In genomic region chr14:32309876-32310275, GRCm38 (mm10) we compare ENCODE assay signal across 8 mouse cellular contexts. TPM values are rescaled to one million over a fixed set of nuclear protein-coding genes. Genes with fewer than 3 reads are reported as not detected.
A peak's percentile ranks its signal among the peaks of the same experiment; 100 is the strongest.
DNase-seq lines count a peak whose midpoint lies in the region; ATAC-seq and TF ChIP-seq lines count a peak whose summit lies in the region.

No protein-coding gene starts in this region.

- H3K36me3 ChIP-seq in heart, postnatal 0 days (replicated peaks; ENCODE audit: control insufficient read depth, insufficient read depth, low read length): no peaks in the 10 kb centered on the region
- H3K36me3 ChIP-seq in lung, embryonic 14.5 days (ENCODE audit: insufficient read depth): no peaks in the 10 kb centered on the region

- DNase-seq in gastrocnemius, adult 18-20 months (ENCODE audit: low spot score): peak; percentile 11
- no peak for DNase-seq in gastrocnemius, postnatal 25 days
- DNase-seq in Patski (ENCODE audit: low read depth, low spot score): no peak
- DNase-seq in cerebellum, postnatal 14 days: peak; percentile 92 to 96
- no peak for DNase-seq in heart, postnatal 0 days (ENCODE audit: low spot score)
- DNase-seq in kidney, postnatal 36 days: peak; percentile 30 to 81
- peak; percentile 62 for DNase-seq in lung, embryonic 14.5 days
- DNase-seq in right cerebral cortex, postnatal 36 days (ENCODE audit: low spot score in 2 of 2): peak; percentile 44 to 47

- no peaks in the 10 kb centered on the region for H3K4me1 ChIP-seq in heart, postnatal 0 days (ENCODE audit: control insufficient read depth, insufficient read depth)
- H3K4me1 ChIP-seq in lung, embryonic 14.5 days (ENCODE audit: insufficient read depth): no peaks in the 10 kb centered on the region

- no peak overlapping the region for H3K9ac ChIP-seq in heart, postnatal 0 days (replicated peaks; ENCODE audit: low read depth, low read length)
- no peak overlapping the region for H3K9ac ChIP-seq in lung, embryonic 14.5 days

- TF ChIP-seq CTCF in Patski (IDR thresholded peaks at IDR 0.05): peak; percentile 69
- peak; percentile 57 for TF ChIP-seq CTCF in heart, postnatal 0 days (IDR thresholded peaks at IDR 0.05; ENCODE audit: low read depth)
- peak; percentile 69 for TF ChIP-seq CTCF in lung, embryonic 14.5 days (IDR thresholded peaks at IDR 0.05; ENCODE audit: low read depth)

- H3K27ac ChIP-seq in heart, postnatal 0 days (ENCODE audit: low read depth): no peak overlapping the region
- H3K27ac ChIP-seq in lung, embryonic 14.5 days (ENCODE audit: low read depth): no peak overlapping the region

- POLR2A ChIA-PET in Patski (lab: Charles Lee): no interaction called here

- no peak for TF ChIP-seq EP300 in heart, postnatal 0 days (IDR thresholded peaks at IDR 0.05; ENCODE audit: low read depth)

- peak; percentile 46 for ATAC-seq in Patski
- ATAC-seq in heart, postnatal 0 days (ENCODE audit: insufficient read depth, low read depth): no peak
- ATAC-seq in lung, embryonic 14.5 days (ENCODE audit: insufficient read depth): no peak

- in situ Hi-C loops in Patski (cut with MboI; ENCODE audit: low pct_unique_long_range_greater_than_20kb): loop anchor here (5.0 kb wide), 1 partner anchor 162 kb away; no protein-coding TSS in a partner anchor

- H3K9me3 ChIP-seq in heart, postnatal 0 days (replicated peaks; ENCODE audit: control insufficient read depth, low read length): no peaks in the 10 kb centered on the region
- H3K9me3 ChIP-seq in lung, embryonic 14.5 days (ENCODE audit: low read depth, low read length): no peaks in the 10 kb centered on the region

- H3K4me3 ChIP-seq in heart, postnatal 0 days (ENCODE audit: low read depth, low read length): no peak overlapping the region
- H3K4me3 ChIP-seq in lung, embryonic 14.5 days (ENCODE audit: low read depth, low read length): no peak overlapping the region

- H3K4me2 ChIP-seq in heart, postnatal 0 days (ENCODE audit: low read depth, low read length): no peak overlapping the region
- H3K4me2 ChIP-seq in lung, embryonic 14.5 days: no peak overlapping the region

- CTCF ChIA-PET in Patski (lab: Charles Lee): interaction anchor here (2.2 kb wide), 1 partner anchor 11 kb away, joined by 6 read pairs; no protein-coding TSS in a partner anchor

- 42% methylated on average over 8 of the region's 8 CpGs for WGBS in heart, postnatal 0 days
- WGBS in lung, embryonic 14.5 days: 37% methylated on average over 8 of the region's 8 CpGs

- H3K27me3 ChIP-seq in Patski: no peaks in the 10 kb centered on the region
- no peaks in the 10 kb centered on the region for H3K27me3 ChIP-seq in heart, postnatal 0 days (ENCODE audit: control insufficient read depth, insufficient read depth, low read length)
- no peaks in the 10 kb centered on the region for H3K27me3 ChIP-seq in lung, embryonic 14.5 days (ENCODE audit: insufficient read depth, low read length)

RNA-seq across cellular contexts. Expression of gene Ogdhl, which starts 11.9 kb away (rescaled TPM):
- under 1 TPM; 0.43 to 0.76 TPM for total RNA-seq in gastrocnemius, adult 18-20 months (2021)
- total RNA-seq in gastrocnemius, postnatal 25 days (2021): under 1 TPM; 0.51 to 0.87 TPM
- 20.6 TPM for polyA plus RNA-seq in Patski (2021)
- 7.7 and 13.1 TPM in 2 replicates for total RNA-seq in heart, postnatal 0 days (2014; rRNA removed; ENCODE audit: low replicate concordance)
- polyA plus RNA-seq in heart, postnatal 0 days (2015; fragmentation: Nextera tagmentation; extraction: Ambion mirVana): 6.3 and 6.5 TPM in 2 replicates
- 10.6 and 11.0 TPM in 2 replicates for polyA plus RNA-seq in lung, embryonic 14.5 days (2014; fragmentation: Nextera tagmentation; extraction: Ambion mirVana)

Comparison
In these comparisons a context has a peak if more than half of its experiments do, and no peak if none do; other contexts are left out.
1. DNase-seq: peak in gastrocnemius, adult 18-20 months (single experiment), cerebellum, postnatal 14 days (2 of 2), kidney, postnatal 36 days (2 of 2), lung, embryonic 14.5 days (single experiment) and right cerebral cortex, postnatal 36 days (2 of 2); none in gastrocnemius, postnatal 25 days (single experiment), Patski (single experiment) and heart, postnatal 0 days (single experiment).
2. Peak in every context shown above with its lines, with median percentiles within 50 percentile points of each other: CTCF ChIP-seq.